Mouse (Mus musculus): ENCODE data around the gene Rdh1.

DNA sequence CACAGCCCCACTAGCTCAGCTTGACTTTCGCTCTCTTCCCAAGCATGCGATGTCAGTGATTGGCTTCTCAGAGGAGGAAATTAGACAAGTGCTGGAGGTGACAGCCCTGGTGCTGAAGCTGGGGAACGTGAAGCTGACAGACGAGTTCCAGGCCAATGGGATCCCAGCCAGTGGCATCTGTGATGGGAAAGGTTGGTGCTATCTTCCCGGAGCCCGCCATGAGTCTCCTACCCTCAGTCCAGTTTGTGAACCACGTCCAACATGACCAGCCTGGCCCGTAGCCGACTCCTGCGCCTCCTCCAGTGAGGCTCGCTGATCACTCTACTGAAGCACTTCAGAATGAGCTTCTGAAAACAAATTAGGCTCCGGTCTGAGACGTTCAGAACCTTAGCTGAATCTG is 49.2 kb upstream of the Rdh1 start:
- no peak for TF ChIP-seq CTCF (IDR thresholded peaks at IDR 0.05; ENCODE audit: low read depth)
- TF ChIP-seq EP300 (IDR thresholded peaks at IDR 0.05; ENCODE audit: low read depth): no peak

Measured in heart, postnatal 0 days (tissue).